Comparison of ENCODE assay signal across 24 mouse cellular contexts in genomic region chr8:53446748-53447355, GRCm38 (mm10).
DNase-seq lines count a peak whose midpoint lies in the region; ATAC-seq and TF ChIP-seq lines count a peak whose summit lies in the region.
"Had no signal": no experiment of that assay in that cellular context is flagged by ENCODE, and none has a peak within 500 bp of the region (broad histone marks: within the 10 kb centered on the region; RNA-seq: fewer than 3 reads in every experiment).

No protein-coding gene starts in this region.

- WGBS in hindbrain, embryonic 10.5 days, result 40% methylated on average over 8 of the region's 8 CpGs
- WGBS in hindbrain, embryonic 13.5 days, result 37% methylated on average over 8 of the region's 8 CpGs
- WGBS in midbrain, embryonic 15.5 days, result 25% methylated on average over 8 of the region's 8 CpGs
- WGBS in heart, embryonic 10.5 days, result 81% methylated on average over 8 of the region's 8 CpGs

- H3K9ac ChIP-seq in hindbrain, embryonic 13.5 days, result no peak overlapping the region
- no peak overlapping the region for H3K9ac ChIP-seq in midbrain, embryonic 15.5 days
- H3K9ac ChIP-seq: embryonic facial prominence, embryonic 12.5 days; forebrain, embryonic 15.5 days; hindbrain, embryonic 15.5 days; kidney, embryonic 15.5 days; liver, embryonic 13.5 days; neural tube, embryonic 12.5 days had no signal

- H3K4me1 ChIP-seq in hindbrain, embryonic 10.5 days (replicated peaks), result peaks cover 8% of the 10 kb centered on the region; the same call in 1 of the 2 replicates
- 0 out of 2 replicates have a peak, but pooled peaks cover 2% of the 10 kb centered on the region for H3K4me1 ChIP-seq in hindbrain, embryonic 13.5 days (replicated peaks)
- 0 out of 2 replicates have a peak, but pooled peaks cover 3% of the 10 kb centered on the region for H3K4me1 ChIP-seq in midbrain, embryonic 15.5 days
- H3K4me1 ChIP-seq in heart, embryonic 10.5 days, result no peaks in the 10 kb centered on the region
- H3K4me1 ChIP-seq: embryonic facial prominence, embryonic 12.5 days; forebrain, embryonic 15.5 days; hindbrain, embryonic 15.5 days; kidney, embryonic 15.5 days; liver, embryonic 13.5 days; neural tube, embryonic 12.5 days had no signal

- TF ChIP-seq POLR2A in brain, embryonic 14.5 days (IDR thresholded peaks at IDR 0.05; ENCODE audit: borderline replicate concordance, extremely low read depth, insufficient read depth, insufficient read length, poor library complexity, severe bottlenecking), result no peak

- TF ChIP-seq CTCF in brain, embryonic 14.5 days (IDR thresholded peaks at IDR 0.05; ENCODE audit: borderline replicate concordance, extremely low read depth, insufficient read depth, insufficient read length), result no peak

- H3K9me3 ChIP-seq in hindbrain, embryonic 10.5 days, result no peaks in the 10 kb centered on the region
- H3K9me3 ChIP-seq in hindbrain, embryonic 13.5 days, result no peaks in the 10 kb centered on the region
- H3K9me3 ChIP-seq in midbrain, embryonic 15.5 days, result no peaks in the 10 kb centered on the region
- no peaks in the 10 kb centered on the region for H3K9me3 ChIP-seq in heart, embryonic 10.5 days
- H3K9me3 ChIP-seq: embryonic facial prominence, embryonic 12.5 days; forebrain, embryonic 15.5 days; hindbrain, embryonic 15.5 days; kidney, embryonic 15.5 days; liver, embryonic 13.5 days; neural tube, embryonic 12.5 days had no signal

- peak overlapping the region; percentile 8; the same call in 1 of the 2 replicates for H3K27ac ChIP-seq in hindbrain, embryonic 10.5 days
- H3K27ac ChIP-seq in hindbrain, embryonic 13.5 days, result no peak overlapping the region
- H3K27ac ChIP-seq in midbrain, embryonic 15.5 days, result no peak overlapping the region
- H3K27ac ChIP-seq in heart, embryonic 10.5 days, result no peak overlapping the region
- H3K27ac ChIP-seq: embryonic facial prominence, embryonic 12.5 days; forebrain, embryonic 15.5 days; hindbrain, embryonic 15.5 days; kidney, embryonic 15.5 days; liver, embryonic 13.5 days; neural tube, embryonic 12.5 days had no signal

- H3K4me2 ChIP-seq in hindbrain, embryonic 13.5 days, result no peak overlapping the region
- H3K4me2 ChIP-seq in midbrain, embryonic 15.5 days, result no peak overlapping the region
- H3K4me2 ChIP-seq: embryonic facial prominence, embryonic 12.5 days; forebrain, embryonic 15.5 days; heart, embryonic 11.5 days; hindbrain, embryonic 15.5 days; kidney, embryonic 15.5 days; liver, embryonic 13.5 days; neural tube, embryonic 12.5 days had no signal

- H3K36me3 ChIP-seq in hindbrain, embryonic 10.5 days, result no peaks in the 10 kb centered on the region
- H3K36me3 ChIP-seq in hindbrain, embryonic 13.5 days, result no peaks in the 10 kb centered on the region
- no peaks in the 10 kb centered on the region for H3K36me3 ChIP-seq in midbrain, embryonic 15.5 days (replicated peaks)
- H3K36me3 ChIP-seq in heart, embryonic 10.5 days, result no peaks in the 10 kb centered on the region
- H3K36me3 ChIP-seq: embryonic facial prominence, embryonic 12.5 days; forebrain, embryonic 15.5 days; hindbrain, embryonic 15.5 days; kidney, embryonic 15.5 days; liver, embryonic 13.5 days; neural tube, embryonic 12.5 days had no signal

- ATAC-seq in hindbrain, embryonic 13.5 days (ENCODE audit: low FRiP score), result no peak
- peak; percentile 86 for ATAC-seq in midbrain, embryonic 15.5 days (replicated peaks)
- no peak for ATAC-seq in erythroblast, adult 5-6 weeks (replicated peaks; ENCODE audit: low FRiP score, poor library complexity, severe bottlenecking)
- ATAC-seq: activated CD4-positive, CD25-positive, alpha-beta regulatory T cell, adult 4 months; forebrain, embryonic 15.5 days; intestine, postnatal 0 days had no signal

- no peak for DNase-seq in hindbrain, embryonic 10.5 days (ENCODE audit: low spot score)
- DNase-seq in Muller cell, postnatal 12 days (ENCODE audit: inconsistent ontology term), result peak; percentile 76
- peak; percentile 78 for DNase-seq in brain, embryonic 14.5 days (ENCODE audit: low read depth)
- no peak for DNase-seq in heart, embryonic 10.5 days (ENCODE audit: low spot score)
- DNase-seq: adrenal gland, adult 8-10 months; cerebellum, adult 2 months; cerebellum, postnatal 25 days; gastrocnemius, postnatal 10 days; kidney, postnatal 4 days; liver, embryonic 13.5 days; lung, adult 2 months; thymus, postnatal 36 days had no signal

- H3K27me3 ChIP-seq in hindbrain, embryonic 10.5 days (ENCODE audit: insufficient read depth, poor library complexity, severe bottlenecking), result no peaks in the 10 kb centered on the region
- H3K27me3 ChIP-seq in hindbrain, embryonic 13.5 days, result no peaks in the 10 kb centered on the region
- H3K27me3 ChIP-seq in midbrain, embryonic 15.5 days (replicated peaks), result no peaks in the 10 kb centered on the region
- H3K27me3 ChIP-seq in heart, embryonic 10.5 days (ENCODE audit: insufficient read depth, poor library complexity, severe bottlenecking), result no peaks in the 10 kb centered on the region
- H3K27me3 ChIP-seq: embryonic facial prominence, embryonic 12.5 days; forebrain, embryonic 15.5 days; hindbrain, embryonic 15.5 days; kidney, embryonic 15.5 days; liver, embryonic 13.5 days; neural tube, embryonic 12.5 days had no signal

- no peak overlapping the region for H3K4me3 ChIP-seq in hindbrain, embryonic 10.5 days
- no peak overlapping the region for H3K4me3 ChIP-seq in hindbrain, embryonic 13.5 days
- H3K4me3 ChIP-seq in midbrain, embryonic 15.5 days, result no peak overlapping the region
- H3K4me3 ChIP-seq in heart, embryonic 10.5 days, result no peak overlapping the region
- H3K4me3 ChIP-seq: embryonic facial prominence, embryonic 12.5 days; erythroblast, embryonic 14.5 days; forebrain, embryonic 15.5 days; hindbrain, embryonic 15.5 days; kidney, embryonic 15.5 days; liver, embryonic 13.5 days; neural tube, embryonic 12.5 days had no signal

Comparison
In these comparisons a context has a peak if more than half of its experiments do, and no peak if none do; other contexts are left out.
1. DNase-seq: peak in Muller cell, postnatal 12 days (single experiment) and brain, embryonic 14.5 days (single experiment); none in hindbrain, embryonic 10.5 days (single experiment) and heart, embryonic 10.5 days (single experiment).